ENCODE assay signal across 18 mouse cellular contexts in genomic region chr2:152237926-152238325, GRCm38 (mm10).
"Had no signal": no experiment of that assay in that cellular context is flagged by ENCODE, and none has a peak within 500 bp of the region (broad histone marks: within the 10 kb centered on the region; RNA-seq: fewer than 3 reads in every experiment).

No protein-coding gene starts in this region.

- H3K27ac ChIP-seq: kidney, embryonic 15.5 days; left cerebral cortex, adult 2 months; liver, embryonic 14.5 days; midbrain, embryonic 12.5 days; neural tube, embryonic 12.5 days; neural tube, embryonic 15.5 days had no signal

- H3K4me3 ChIP-seq: kidney, embryonic 15.5 days; left cerebral cortex, adult 2 months; midbrain, embryonic 12.5 days; neural tube, embryonic 12.5 days; neural tube, embryonic 15.5 days had no signal

- H3K27me3 ChIP-seq: kidney, embryonic 15.5 days; midbrain, embryonic 12.5 days; neural tube, embryonic 12.5 days; neural tube, embryonic 15.5 days had no signal

- H3K4me1 ChIP-seq: midbrain, embryonic 12.5 days; neural tube, embryonic 12.5 days; neural tube, embryonic 15.5 days had no signal

- H3K9me3 ChIP-seq: kidney, embryonic 15.5 days; midbrain, embryonic 12.5 days; neural tube, embryonic 12.5 days; neural tube, embryonic 15.5 days had no signal

- H3K4me2 ChIP-seq: kidney, embryonic 15.5 days; midbrain, embryonic 12.5 days; neural tube, embryonic 12.5 days; neural tube, embryonic 15.5 days had no signal

- H3K9ac ChIP-seq: kidney, embryonic 15.5 days; liver, embryonic 14.5 days; midbrain, embryonic 12.5 days; neural tube, embryonic 12.5 days; neural tube, embryonic 15.5 days had no signal

- DNase-seq: kidney, adult 11 months; kidney, adult 8-10 months; kidney, postnatal 10 days; kidney, postnatal 36 days; layer of hippocampus, postnatal 36 days; lung, adult 2 months; lung, postnatal 14 days; lung, postnatal 4 days; retina, postnatal 1 day; right cerebral cortex, postnatal 25 days; thymus, adult 18-20 months; thymus, postnatal 36 days had no signal
